Mouse (Mus musculus) forebrain, embryonic 16.5 days (tissue): ENCODE results near the gene Abhd14b. TPM values are rescaled to one million over a fixed set of nuclear protein-coding genes. Genes with fewer than 3 reads are reported as not detected.

Experiments used
- ATAC-seq: fragments of 200-750 bp; cut with Nextera tagmentation; 2 replicates; pipeline ENCODE4 v1.8.0; 2017; ENCODE audit warnings: mild to moderate bottlenecking, moderate library complexity
- H3K27ac ChIP-seq: fragments of 300-500 bp; sonication (generic); 2 replicates; pipeline ENCODE4 v1.5.1; 2014; ENCODE audit warnings: low read length, control low read depth
- H3K27me3 ChIP-seq: fragments of 300-500 bp; sonication (generic); replicated peaks from 2 replicates; pipeline ENCODE4 v1.6.1; 2014; ENCODE audit warnings: low read length; ENCODE audit not compliant: control insufficient read depth, insufficient read depth
- H3K36me3 ChIP-seq: fragments of 300-500 bp; sonication (generic); 2 replicates; pipeline ENCODE4 v1.6.1; 2014; ENCODE audit not compliant: control insufficient read depth, insufficient read depth
- H3K4me1 ChIP-seq: fragments of 300-500 bp; sonication (generic); replicated peaks from 2 replicates; pipeline ENCODE4 v1.6.1; 2014; ENCODE audit warnings: low read length; ENCODE audit not compliant: control insufficient read depth, insufficient read depth
- H3K4me2 ChIP-seq: fragments of 300-500 bp; sonication (generic); 2 replicates; pipeline ENCODE4 v1.6.1; 2014; ENCODE audit warnings: mild to moderate bottlenecking, low read length, control low read depth
- H3K4me3 ChIP-seq: fragments of 300-500 bp; sonication (generic); replicated peaks from 2 replicates; pipeline ENCODE4 v1.5.1; 2014; ENCODE audit warnings: mild to moderate bottlenecking, low read length, control low read depth
- H3K9ac ChIP-seq: fragments of 300-500 bp; sonication (generic); replicated peaks from 2 replicates; pipeline ENCODE4 v1.6.1; 2014; ENCODE audit warnings: low read depth, low read length, control low read depth
- H3K9me3 ChIP-seq: fragments of 300-500 bp; sonication (generic); 2 replicates; pipeline ENCODE4 v1.6.1; 2016; ENCODE audit warnings: low read length; ENCODE audit not compliant: control insufficient read depth
- WGBS: fragments of 180-500 bp; shearing (Covaris S2); extraction: QIAGEN DNeasy Blood & Tissue Kit; methylation state at CpG from one replicate; pipeline ENCODE4 v1.1.7; 2014; 5-methylcytosine and 5-hydroxymethylcytosine counted together
- polyA plus RNA-seq: library from polyadenylated mRNA; unstranded; fragments of >200 nt; fragmentation: Nextera tagmentation; extraction: Ambion mirVana; gene quantifications from 2 replicates; pipeline ENCODE4 v1.2.1, GENCODE M21; 2015

Gene Abhd14b
- polyA plus RNA-seq, 1 experiment from 2014 or later, result 7.7 TPM

GRCm38 (mm10) chr9:106454071-106454761 lies 7.0 kb downstream of the Abhd14b start:
- Histone ChIP-seq H3K9me3 (no peaks in the 10 kb centered on the region), H3K27me3 (no peaks in the 10 kb centered on the region), H3K4me3 (peak overlapping the region; percentile 78), H3K9ac (peak overlapping the region; percentile 96), H3K4me1 (peaks cover 55% of the 10 kb centered on the region), H3K4me2 (peak overlapping the region; percentile 99), H3K27ac (peak overlapping the region; percentile 89), H3K36me3 (no peaks in the 10 kb centered on the region)
- peak; percentile 13 for ATAC-seq
- WGBS, result 0% methylated on average over 17 of the region's 20 CpGs

- H3K4me1 ChIP-seq, result peaks cover 55% of the 10 kb centered on the region
Measured at GRCm38 (mm10) chr9:106454888-106455681, 7.8 kb downstream of the Abhd14b start.

GRCm38 (mm10) chr9:106456325-106457162 lies 9.3 kb downstream of the Abhd14b start:
- Histone ChIP-seq H3K36me3 (peaks cover 4% of the 10 kb centered on the region; the same call in 1 of the 2 replicates), H3K4me2 (peak overlapping the region; percentile 99), H3K9me3 (no peaks in the 10 kb centered on the region), H3K4me1 (peaks cover 53% of the 10 kb centered on the region), H3K27ac (peak overlapping the region; percentile 51), H3K4me3 (peak overlapping the region; percentile 78), H3K27me3 (no peaks in the 10 kb centered on the region), H3K9ac (peak overlapping the region; percentile 96)
- 25% methylated on average over 15 of the region's 15 CpGs for WGBS
- no peak for ATAC-seq

More at GRCm38 (mm10) chr9:106454888-106455681, 7.8 kb downstream of the Abhd14b start:
- ATAC-seq, result peak; percentile 34
- H3K36me3 ChIP-seq, result no peaks in the 10 kb centered on the region
- no peaks in the 10 kb centered on the region for H3K9me3 ChIP-seq
- H3K9ac ChIP-seq, result peak overlapping the region; percentile 96
- H3K4me3 ChIP-seq, result peak overlapping the region; percentile 78
- WGBS, result 1% methylated on average over 16 of the region's 17 CpGs
- no peaks in the 10 kb centered on the region for H3K27me3 ChIP-seq
- H3K27ac ChIP-seq, result peak overlapping the region; percentile 89
- peak overlapping the region; percentile 99 for H3K4me2 ChIP-seq

GRCm38 (mm10) chr9:106457163-106457559 lies 9.9 kb downstream of the Abhd14b start:
- Histone ChIP-seq H3K27ac (peak overlapping the region; percentile 51), H3K36me3 (peaks cover 4% of the 10 kb centered on the region; the same call in 1 of the 2 replicates), H3K4me2 (peak overlapping the region; percentile 99), H3K27me3 (no peaks in the 10 kb centered on the region), H3K4me1 (peaks cover 53% of the 10 kb centered on the region), H3K9me3 (no peaks in the 10 kb centered on the region), H3K9ac (peak overlapping the region; percentile 96), H3K4me3 (peak overlapping the region; percentile 78)
- 43% methylated on average over 9 of the region's 9 CpGs for WGBS
- ATAC-seq, result no peak

- peaks cover 6% of the 10 kb centered on the region; the same call in 1 of the 2 replicates for H3K36me3 ChIP-seq
- no peak overlapping the region for H3K9ac ChIP-seq
- no peak overlapping the region for H3K4me3 ChIP-seq
- ATAC-seq, result no peak
- 50% methylated on average over 5 of the region's 5 CpGs for WGBS
- H3K4me2 ChIP-seq, result 0 out of 2 replicates have a peak overlapping the region, but pooled peaks have one; percentile 6
- H3K4me1 ChIP-seq, result peaks cover 47% of the 10 kb centered on the region
- no peaks in the 10 kb centered on the region for H3K27me3 ChIP-seq
- H3K27ac ChIP-seq, result no peak overlapping the region
- no peaks in the 10 kb centered on the region for H3K9me3 ChIP-seq
Measured at GRCm38 (mm10) chr9:106457920-106458319, 10.7 kb downstream of the Abhd14b start.

- 86% methylated on average over 15 of the region's 15 CpGs for WGBS
- 0 out of 2 replicates have a peak overlapping the region, but pooled peaks have one; percentile 6 for H3K9ac ChIP-seq
- H3K4me2 ChIP-seq, result no peak overlapping the region
- no peaks in the 10 kb centered on the region for H3K9me3 ChIP-seq
- no peak overlapping the region for H3K4me3 ChIP-seq
- no peaks in the 10 kb centered on the region for H3K27me3 ChIP-seq
- ATAC-seq, result no peak
- no peak overlapping the region for H3K27ac ChIP-seq
- H3K4me1 ChIP-seq, result peaks cover 49% of the 10 kb centered on the region
- peaks cover 16% of the 10 kb centered on the region; the same call in 1 of the 2 replicates for H3K36me3 ChIP-seq
Measured at GRCm38 (mm10) chr9:106459946-106460345, 12.7 kb downstream of the Abhd14b start.

- ATAC-seq, result no peak
- H3K9me3 ChIP-seq, result no peaks in the 10 kb centered on the region
- no peak overlapping the region for H3K4me3 ChIP-seq
- H3K36me3 ChIP-seq, result peaks cover 16% of the 10 kb centered on the region; the same call in 1 of the 2 replicates
- H3K27ac ChIP-seq, result no peak overlapping the region
- no peak overlapping the region for H3K4me2 ChIP-seq
- no peak overlapping the region for H3K9ac ChIP-seq
- peaks cover 49% of the 10 kb centered on the region for H3K4me1 ChIP-seq
- WGBS, result 78% methylated on average over 18 of the region's 18 CpGs
- no peaks in the 10 kb centered on the region for H3K27me3 ChIP-seq
Measured at GRCm38 (mm10) chr9:106460401-106461025, 13.3 kb downstream of the Abhd14b start.

GRCm38 (mm10) chr9:106461026-106461415 lies 13.8 kb downstream of the Abhd14b start:
- H3K4me1 ChIP-seq, result peaks cover 49% of the 10 kb centered on the region

More at GRCm38 (mm10) chr9:106461026-106461415, 13.8 kb downstream of the Abhd14b start:
- H3K27ac ChIP-seq, result no peak overlapping the region
- peaks cover 16% of the 10 kb centered on the region; the same call in 1 of the 2 replicates for H3K36me3 ChIP-seq
- 86% methylated on average over 9 of the region's 9 CpGs for WGBS
- ATAC-seq, result no peak
- H3K9ac ChIP-seq, result no peak overlapping the region
- H3K27me3 ChIP-seq, result no peaks in the 10 kb centered on the region
- H3K4me3 ChIP-seq, result no peak overlapping the region
- no peak overlapping the region for H3K4me2 ChIP-seq
- H3K9me3 ChIP-seq, result no peaks in the 10 kb centered on the region
